Comparison of ENCODE assay signal across 23 mouse cellular contexts in genomic region chr11:107693338-107693737, GRCm38 (mm10). TPM values are rescaled to one million over a fixed set of nuclear protein-coding genes. Genes with fewer than 3 reads are reported as not detected.
A peak's percentile ranks its signal among the peaks of the same experiment; 100 is the strongest.
DNase-seq lines count a peak whose midpoint lies in the region; ATAC-seq and TF ChIP-seq lines count a peak whose summit lies in the region.
"Had no signal": no experiment of that assay in that cellular context is flagged by ENCODE, and none has a peak within 500 bp of the region (broad histone marks: within the 10 kb centered on the region; RNA-seq: fewer than 3 reads in every experiment).

No protein-coding gene starts in this region.

- peak; percentile 49 for DNase-seq in CD4-positive helper T cell, adult 2 months (ENCODE audit: low read depth, low spot score)
- DNase-seq in ES-E14 (ENCODE audit: low read depth, low spot score) = no peak
- peak; percentile 3 for DNase-seq in c-Kit-positive CD71-positive TER-119-positive erythroid progenitor cells, embryonic 14.5 days (ENCODE audit: low spot score)
- no peak for DNase-seq in spleen, adult 18-20 months
- no peak for DNase-seq in spleen, postnatal 4 days (ENCODE audit: low spot score in 2 of 2)
- DNase-seq: cerebellum, adult 9-10 months; kidney, adult 9 months; kidney, postnatal 4 days; layer of hippocampus, adult 9-11 months; right cerebral cortex, postnatal 4 days; thymus, postnatal 25 days had no signal

- no peak overlapping the region for H3K4me3 ChIP-seq in ES-E14 (ENCODE audit: insufficient read depth in 1 of 2, low read depth in 1 of 2, low read length in 2 of 2, poor library complexity in 1 of 2, severe bottlenecking in 1 of 2)
- H3K4me3 ChIP-seq in forebrain, embryonic 16.5 days (replicated peaks; ENCODE audit: low read length) = no peak overlapping the region
- H3K4me3 ChIP-seq: embryonic facial prominence, embryonic 13.5 days; heart, embryonic 10.5 days; hindbrain, embryonic 12.5 days; liver, embryonic 15.5 days; midbrain, embryonic 15.5 days; myocyte had no signal

- 86% methylated on average over 6 of the region's 6 CpGs for WGBS in forebrain, embryonic 16.5 days

- no peaks in the 10 kb centered on the region for H3K9me3 ChIP-seq in ES-E14 (ENCODE audit: control insufficient read depth, insufficient read depth, low read depth, low read length)
- H3K9me3 ChIP-seq in forebrain, embryonic 16.5 days (ENCODE audit: control insufficient read depth, low read length) = no peaks in the 10 kb centered on the region
- H3K9me3 ChIP-seq: embryonic facial prominence, embryonic 13.5 days; heart, embryonic 10.5 days; hindbrain, embryonic 12.5 days; liver, embryonic 15.5 days; midbrain, embryonic 15.5 days had no signal

- H3K4me2 ChIP-seq in forebrain, embryonic 16.5 days (ENCODE audit: low read length) = no peak overlapping the region
- H3K4me2 ChIP-seq: embryonic facial prominence, embryonic 13.5 days; hindbrain, embryonic 12.5 days; liver, embryonic 15.5 days; midbrain, embryonic 15.5 days had no signal

- H3K9ac ChIP-seq in ES-E14 (ENCODE audit: insufficient read depth, low read depth, low read length, poor library complexity, severe bottlenecking) = no peak overlapping the region
- H3K9ac ChIP-seq in forebrain, embryonic 16.5 days (replicated peaks; ENCODE audit: low read depth, low read length) = no peak overlapping the region
- H3K9ac ChIP-seq: embryonic facial prominence, embryonic 13.5 days; hindbrain, embryonic 12.5 days; liver, embryonic 15.5 days; midbrain, embryonic 15.5 days had no signal

- H3K4me1 ChIP-seq in ES-E14 (ENCODE audit: control insufficient read depth in 2 of 2, insufficient read depth in 2 of 2, low read length in 2 of 2, poor library complexity in 1 of 2) = no peaks in the 10 kb centered on the region
- H3K4me1 ChIP-seq in forebrain, embryonic 16.5 days (replicated peaks; ENCODE audit: control insufficient read depth, insufficient read depth, low read length) = no peaks in the 10 kb centered on the region
- H3K4me1 ChIP-seq: heart, embryonic 10.5 days; hindbrain, embryonic 12.5 days; liver, embryonic 15.5 days; midbrain, embryonic 15.5 days had no signal

- H3K27me3 ChIP-seq in forebrain, embryonic 16.5 days (replicated peaks; ENCODE audit: control insufficient read depth, insufficient read depth, low read length) = no peaks in the 10 kb centered on the region
- H3K27me3 ChIP-seq: embryonic facial prominence, embryonic 13.5 days; hindbrain, embryonic 12.5 days; liver, embryonic 15.5 days; midbrain, embryonic 15.5 days had no signal

- in situ Hi-C loops in ES-E14 (cut with MboI; ENCODE audit: low sequenced_read_pairs in 2 of 2, unreplicated experiment in 2 of 2) = no loop called here

- peaks cover 2% of the 10 kb centered on the region; the same call in 1 of the 2 replicates for H3K36me3 ChIP-seq in ES-E14 (ENCODE audit: control insufficient read depth, insufficient read depth, low read length, poor library complexity, severe bottlenecking)
- H3K36me3 ChIP-seq in forebrain, embryonic 16.5 days (ENCODE audit: control insufficient read depth, insufficient read depth) = peaks cover 2% of the 10 kb centered on the region; the same call in 1 of the 2 replicates
- H3K36me3 ChIP-seq: liver, embryonic 15.5 days had no signal

- no peak overlapping the region for H3K27ac ChIP-seq in ES-E14 (ENCODE audit: insufficient read depth, low read depth, low read length, poor library complexity, severe bottlenecking)
- H3K27ac ChIP-seq in forebrain, embryonic 16.5 days (ENCODE audit: low read length) = no peak overlapping the region
- H3K27ac ChIP-seq: embryonic facial prominence, embryonic 13.5 days; heart, embryonic 10.5 days; hindbrain, embryonic 12.5 days; liver, embryonic 15.5 days; midbrain, embryonic 15.5 days had no signal

- ATAC-seq in megakaryocyte progenitor cell, adult 5-6 weeks (replicated peaks; ENCODE audit: poor library complexity) = peak; percentile 97
- ATAC-seq in forebrain, embryonic 16.5 days = no peak
- ATAC-seq: forebrain, embryonic 14.5 days; lung, postnatal 0 days; midbrain, embryonic 15.5 days had no signal

TF ChIP-seq in ES-E14, 5 proteins besides CTCF, POLR2A, EP300 and RAD21:
- TF ChIP-seq MAFK (IDR thresholded peaks at IDR 0.05; ENCODE audit: insufficient read depth, low read depth, low read length) (peak; percentile 61; the same call in 1 of the 2 replicates), ZC3H11A (IDR thresholded peaks at IDR 0.05; ENCODE audit: borderline replicate concordance, low read depth, low read length) (no peak)

RNA-seq across cellular contexts. Expression of gene Cacng1, which starts 23.0 kb away (rescaled TPM):
- 0.22 TPM in 1 of 2 replicates, not detected in the other for total RNA-seq in ES-E14 (2012; rRNA removed)
- not detected in 2 replicates for total RNA-seq in megakaryocyte progenitor cell, adult 5-6 weeks (2015)
- total RNA-seq in megakaryocyte progenitor cell, adult 5-6 weeks (2017) = not detected in 2 replicates
- 0.26 and 0.39 TPM in 2 replicates for polyA plus RNA-seq in forebrain, embryonic 16.5 days (2015; fragmentation: Nextera tagmentation; extraction: Ambion mirVana)
- polyA plus RNA-seq: heart, embryonic 10.5 days; heart, postnatal 0 days; intestine, embryonic 14.5 days had no signal

Comparison
In these comparisons a context has a peak if more than half of its experiments do, and no peak if none do; other contexts are left out.
1. DNase-seq: peak in CD4-positive helper T cell, adult 2 months (single experiment) and c-Kit-positive CD71-positive TER-119-positive erythroid progenitor cells, embryonic 14.5 days (single experiment); none in ES-E14 (single experiment), spleen, adult 18-20 months (0 of 2) and spleen, postnatal 4 days (0 of 2).